9 mouse cellular contexts compared by ENCODE assay signal in genomic region chr5:66697119-66697518, GRCm38 (mm10). TPM values are rescaled to one million over a fixed set of nuclear protein-coding genes. Genes with fewer than 3 reads are reported as not detected.
DNase-seq lines count a peak whose midpoint lies in the region; ATAC-seq and TF ChIP-seq lines count a peak whose summit lies in the region.
"Had no signal": no experiment of that assay in that cellular context is flagged by ENCODE, and none has a peak within 500 bp of the region (broad histone marks: within the 10 kb centered on the region; RNA-seq: fewer than 3 reads in every experiment).

No protein-coding gene starts in this region.

- H3K27me3 ChIP-seq in heart, postnatal 0 days (ENCODE audit: control insufficient read depth, insufficient read depth, low read length), result peaks cover 8% of the 10 kb centered on the region; the same call in 1 of the 2 replicates
- peaks cover 41% of the 10 kb centered on the region for H3K27me3 ChIP-seq in heart, embryonic 10.5 days (ENCODE audit: insufficient read depth, poor library complexity, severe bottlenecking)
- H3K27me3 ChIP-seq in neural tube, embryonic 13.5 days, result no peaks in the 10 kb centered on the region
- H3K27me3 ChIP-seq in intestine, embryonic 15.5 days (replicated peaks), result no peaks in the 10 kb centered on the region
- H3K27me3 ChIP-seq: embryonic facial prominence, embryonic 12.5 days had no signal

- peak; percentile 90 for TF ChIP-seq CTCF in heart, postnatal 0 days (IDR thresholded peaks at IDR 0.05; ENCODE audit: low read depth)

- no peaks in the 10 kb centered on the region for H3K4me1 ChIP-seq in heart, postnatal 0 days (ENCODE audit: control insufficient read depth, insufficient read depth)
- H3K4me1 ChIP-seq in heart, embryonic 10.5 days, result peaks cover 5% of the 10 kb centered on the region; the same call in 1 of the 2 replicates
- no peaks in the 10 kb centered on the region for H3K4me1 ChIP-seq in neural tube, embryonic 13.5 days (replicated peaks)
- H3K4me1 ChIP-seq in intestine, embryonic 15.5 days (replicated peaks), result peaks cover 5% of the 10 kb centered on the region; the same call in 1 of the 2 replicates
- H3K4me1 ChIP-seq: embryonic facial prominence, embryonic 12.5 days had no signal

- H3K36me3 ChIP-seq in heart, postnatal 0 days (replicated peaks; ENCODE audit: control insufficient read depth, insufficient read depth, low read length), result no peaks in the 10 kb centered on the region
- no peaks in the 10 kb centered on the region for H3K36me3 ChIP-seq in heart, embryonic 10.5 days
- H3K36me3 ChIP-seq in neural tube, embryonic 13.5 days, result no peaks in the 10 kb centered on the region
- H3K36me3 ChIP-seq in intestine, embryonic 15.5 days, result no peaks in the 10 kb centered on the region
- H3K36me3 ChIP-seq: embryonic facial prominence, embryonic 12.5 days had no signal

- H3K27ac ChIP-seq in heart, postnatal 0 days (ENCODE audit: low read depth), result no peak overlapping the region
- H3K27ac ChIP-seq in heart, embryonic 10.5 days, result no peak overlapping the region
- H3K27ac ChIP-seq in neural tube, embryonic 13.5 days (replicated peaks), result no peak overlapping the region
- H3K27ac ChIP-seq in intestine, embryonic 15.5 days, result no peak overlapping the region
- H3K27ac ChIP-seq: embryonic facial prominence, embryonic 12.5 days had no signal

- H3K4me2 ChIP-seq in heart, postnatal 0 days (ENCODE audit: low read depth, low read length), result no peak overlapping the region
- H3K4me2 ChIP-seq in neural tube, embryonic 13.5 days, result no peak overlapping the region
- no peak overlapping the region for H3K4me2 ChIP-seq in intestine, embryonic 15.5 days (replicated peaks)
- H3K4me2 ChIP-seq: embryonic facial prominence, embryonic 12.5 days had no signal

- H3K4me3 ChIP-seq in heart, postnatal 0 days (ENCODE audit: low read depth, low read length), result no peak overlapping the region
- H3K4me3 ChIP-seq in heart, embryonic 10.5 days, result no peak overlapping the region
- no peak overlapping the region for H3K4me3 ChIP-seq in neural tube, embryonic 13.5 days
- no peak overlapping the region for H3K4me3 ChIP-seq in intestine, embryonic 15.5 days (replicated peaks)
- H3K4me3 ChIP-seq: embryonic facial prominence, embryonic 12.5 days had no signal

- no peak for ATAC-seq in heart, postnatal 0 days (ENCODE audit: insufficient read depth, low read depth)
- peak; percentile 60; the same call in 1 of the 2 replicates for ATAC-seq in neural tube, embryonic 13.5 days (ENCODE audit: low read depth)
- ATAC-seq in intestine, embryonic 15.5 days, result no peak

- no peak overlapping the region for H3K9ac ChIP-seq in heart, postnatal 0 days (replicated peaks; ENCODE audit: low read depth, low read length)
- no peak overlapping the region for H3K9ac ChIP-seq in neural tube, embryonic 13.5 days
- no peak overlapping the region for H3K9ac ChIP-seq in intestine, embryonic 15.5 days
- H3K9ac ChIP-seq: embryonic facial prominence, embryonic 12.5 days had no signal

- TF ChIP-seq EP300 in heart, postnatal 0 days (IDR thresholded peaks at IDR 0.05; ENCODE audit: low read depth), result no peak

- no peaks in the 10 kb centered on the region for H3K9me3 ChIP-seq in heart, postnatal 0 days (replicated peaks; ENCODE audit: control insufficient read depth, low read length)
- no peaks in the 10 kb centered on the region for H3K9me3 ChIP-seq in heart, embryonic 10.5 days
- no peaks in the 10 kb centered on the region for H3K9me3 ChIP-seq in neural tube, embryonic 13.5 days
- H3K9me3 ChIP-seq in intestine, embryonic 15.5 days, result no peaks in the 10 kb centered on the region
- H3K9me3 ChIP-seq: embryonic facial prominence, embryonic 12.5 days had no signal

- peak; percentile 54 for DNase-seq in heart, postnatal 0 days (ENCODE audit: low spot score)
- no peak for DNase-seq in heart, embryonic 10.5 days (ENCODE audit: low spot score)
- DNase-seq in A20 (ENCODE audit: low read depth, low spot score) (peak; percentile 60), R1 (ENCODE audit: low read depth, low spot score) (peak; percentile 70)
- DNase-seq in embryo, embryonic 11.5 days (ENCODE audit: low read depth, low spot score), result peak; percentile 74
- peak; percentile 56 to 68 for DNase-seq in layer of hippocampus, postnatal 10 days (ENCODE audit: low spot score in 2 of 2)

RNA-seq across cellular contexts. Expression of gene Uchl1, which starts 21.2 kb away (rescaled TPM):
- total RNA-seq in heart, postnatal 0 days (2014; rRNA removed; ENCODE audit: low replicate concordance), result 97.4 and 108 TPM in 2 replicates
- 56.7 and 69.9 TPM in 2 replicates for polyA plus RNA-seq in heart, postnatal 0 days (2015; fragmentation: Nextera tagmentation; extraction: Ambion mirVana)
- 93.3 and 116 TPM in 2 replicates for polyA plus RNA-seq in heart, embryonic 10.5 days (2016; fragmentation: Nextera tagmentation; extraction: Ambion mirVana)
- total RNA-seq in layer of hippocampus, postnatal 10 days (2021), result 1,000 to 10,000 TPM; 1,255 to 1,344 TPM
- polyA plus RNA-seq in neural tube, embryonic 13.5 days (2015; fragmentation: Nextera tagmentation; extraction: Ambion mirVana), result 1,095 and 1,278 TPM in 2 replicates
- 89.5 and 95.7 TPM in 2 replicates for polyA plus RNA-seq in intestine, embryonic 15.5 days (2015; fragmentation: Nextera tagmentation; extraction: Ambion mirVana)

RNA-seq across cellular contexts. Expression of gene Limch1, which starts 48.5 kb away (rescaled TPM):
- 30.0 and 33.8 TPM in 2 replicates for total RNA-seq in heart, postnatal 0 days (2014; rRNA removed; ENCODE audit: low replicate concordance)
- 19.0 and 21.1 TPM in 2 replicates for polyA plus RNA-seq in heart, postnatal 0 days (2015; fragmentation: Nextera tagmentation; extraction: Ambion mirVana)
- polyA plus RNA-seq in heart, embryonic 10.5 days (2016; fragmentation: Nextera tagmentation; extraction: Ambion mirVana), result 20.8 and 30.1 TPM in 2 replicates
- total RNA-seq in layer of hippocampus, postnatal 10 days (2021), result 100 to 1,000 TPM; 121 to 123 TPM
- polyA plus RNA-seq in neural tube, embryonic 13.5 days (2015; fragmentation: Nextera tagmentation; extraction: Ambion mirVana), result 52.8 and 62.9 TPM in 2 replicates
- 11.3 and 11.7 TPM in 2 replicates for polyA plus RNA-seq in intestine, embryonic 15.5 days (2015; fragmentation: Nextera tagmentation; extraction: Ambion mirVana)
